Mouse (Mus musculus) hindbrain, embryonic 15.5 days (tissue): ENCODE measurements around the gene Olfr427. TPM values are rescaled to one million over a fixed set of nuclear protein-coding genes. Genes with fewer than 3 reads are reported as not detected.

Experiments
- ATAC-seq: fragments of 200-750 bp; cut with Nextera tagmentation; 2 replicates; pipeline ENCODE4 v1.8.0; 2017; ENCODE audit warnings: low read depth, moderate number of reproducible peaks, moderate TSS enrichment; ENCODE audit not compliant: low FRiP score
- H3K27ac ChIP-seq: fragments of 300-500 bp; sonication (generic); replicated peaks from 2 replicates; pipeline ENCODE4 v1.5.1; 2015; ENCODE audit warnings: mild to moderate bottlenecking, inconsistent platforms
- H3K27me3 ChIP-seq: fragments of 300-500 bp; sonication (generic); 2 replicates; pipeline ENCODE4 v1.6.1; 2015; ENCODE audit warnings: control low read depth, inconsistent platforms
- H3K36me3 ChIP-seq: fragments of 300-500 bp; sonication (generic); 2 replicates; pipeline ENCODE4 v1.6.1; 2015; ENCODE audit warnings: control low read depth, inconsistent platforms
- H3K4me1 ChIP-seq: fragments of 300-500 bp; sonication (generic); replicated peaks from 2 replicates; pipeline ENCODE4 v1.6.1; 2015; ENCODE audit warnings: control low read depth, inconsistent platforms
- H3K4me2 ChIP-seq: fragments of 300-500 bp; sonication (generic); 2 replicates; pipeline ENCODE4 v1.6.1; 2015; ENCODE audit warnings: moderate library complexity, mild to moderate bottlenecking, inconsistent platforms
- H3K4me3 ChIP-seq: fragments of 300-500 bp; sonication (generic); 2 replicates; pipeline ENCODE4 v1.5.1; 2015; ENCODE audit warnings: mild to moderate bottlenecking, inconsistent platforms
- H3K9ac ChIP-seq: fragments of 300-500 bp; sonication (generic); 2 replicates; pipeline ENCODE4 v1.6.1; 2015; ENCODE audit warnings: inconsistent platforms
- H3K9me3 ChIP-seq: fragments of 300-500 bp; sonication (generic); 2 replicates; pipeline ENCODE4 v1.6.1; 2016; ENCODE audit warnings: control low read depth, inconsistent platforms
- WGBS: fragments of 180-500 bp; shearing (Covaris S2); methylation state at CpG from one replicate; pipeline ENCODE4 v1.1.7; 2015; 5-methylcytosine and 5-hydroxymethylcytosine counted together
- polyA plus RNA-seq: library from polyadenylated mRNA; unstranded; fragments of >200 nt; fragmentation: Nextera tagmentation; extraction: Ambion mirVana; gene quantifications from 2 replicates; pipeline ENCODE4 v1.2.1, GENCODE M21; 2015

Gene Olfr427
- polyA plus RNA-seq, 1 experiment from 2014 or later = not detected

DNA sequence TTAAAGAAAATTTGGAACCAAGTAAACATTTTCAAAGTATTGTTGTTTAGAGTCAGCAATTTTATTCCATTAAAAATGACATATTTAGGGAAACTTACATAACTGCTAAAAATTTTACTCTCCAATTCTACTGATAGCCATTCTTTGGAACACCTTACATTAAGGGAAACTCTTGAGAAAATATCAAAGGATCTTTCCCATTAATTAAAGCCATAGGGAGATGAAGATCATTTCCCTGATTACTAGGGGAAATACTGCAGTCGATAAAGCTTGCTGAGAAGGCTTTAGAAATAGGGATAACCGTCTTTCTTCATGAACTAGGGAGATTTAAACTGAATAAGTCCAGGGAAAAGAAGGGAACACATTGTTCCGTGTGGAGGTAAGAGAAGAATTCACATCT is 34.5 kb downstream of the Olfr427 start, which contains the start of gene Olfr424:
Gene Olfr424, plus strand, starts transcription at position 301 of the 400 bp plus-strand sequence.
- no peak within 1 kb of the TSS for H3K9ac ChIP-seq
- no peak within 1 kb of the TSS for H3K27ac ChIP-seq
- no peaks in the 10 kb centered on the region for H3K27me3 ChIP-seq
- H3K9me3 ChIP-seq = no peaks in the 10 kb centered on the region
- ATAC-seq = no peak
- WGBS = 87% methylated on average over 3 of the region's 3 CpGs
- no peaks in the 10 kb centered on the region for H3K4me1 ChIP-seq
- no peak within 1 kb of the TSS for H3K4me3 ChIP-seq
- no peak within 1 kb of the TSS for H3K4me2 ChIP-seq
- H3K36me3 ChIP-seq = no peaks in the 10 kb centered on the region

DNA sequence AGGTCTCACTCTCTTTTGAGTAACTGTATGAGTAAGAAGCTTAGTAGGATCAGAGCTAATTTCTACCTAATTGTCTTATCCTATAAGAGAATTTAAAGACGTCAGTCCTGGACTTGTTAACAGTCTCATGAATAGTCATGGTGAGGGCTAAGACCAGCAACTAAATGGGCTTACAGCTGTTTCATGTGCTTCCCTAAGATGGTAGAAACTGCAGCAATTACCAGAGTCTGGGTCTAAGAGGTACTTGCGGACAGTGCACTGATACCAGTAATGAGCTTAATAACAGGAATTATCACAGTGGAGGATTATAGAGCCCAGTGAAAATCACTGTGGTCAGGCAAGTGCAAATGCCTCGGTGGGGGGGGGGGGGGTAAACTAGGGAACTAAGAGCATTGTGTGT is 35.3 kb downstream of the Olfr427 start:
- ATAC-seq = no peak
- H3K27ac ChIP-seq = no peak overlapping the region
- no peak overlapping the region for H3K4me2 ChIP-seq
- no peaks in the 10 kb centered on the region for H3K4me1 ChIP-seq
- WGBS = 75% methylated on average over 3 of the region's 3 CpGs
- no peaks in the 10 kb centered on the region for H3K9me3 ChIP-seq
- H3K36me3 ChIP-seq = no peaks in the 10 kb centered on the region
- H3K4me3 ChIP-seq = no peak overlapping the region
- no peaks in the 10 kb centered on the region for H3K27me3 ChIP-seq
- H3K9ac ChIP-seq = no peak overlapping the region

DNA sequence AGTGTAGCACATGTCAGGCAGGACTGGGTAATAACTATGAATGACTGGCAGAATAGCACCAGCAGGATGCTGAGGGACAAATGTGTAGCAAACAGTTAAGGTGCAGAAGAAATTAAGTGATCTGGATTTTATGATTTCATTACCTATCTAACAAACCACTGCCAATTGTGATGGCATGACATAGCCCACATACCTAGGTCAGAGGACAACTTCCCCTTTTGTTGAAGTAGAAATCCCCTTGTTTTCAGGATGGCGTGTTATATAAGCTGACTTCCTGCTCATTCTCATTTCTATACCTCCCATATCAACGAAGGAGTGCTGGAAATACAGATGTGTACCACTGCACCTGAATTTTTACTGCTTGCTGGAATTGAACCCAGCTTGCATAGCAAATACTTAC is 44.7 kb downstream of the Olfr427 start:
- H3K4me3 ChIP-seq = no peak overlapping the region
- H3K9me3 ChIP-seq = no peaks in the 10 kb centered on the region
- no peak overlapping the region for H3K27ac ChIP-seq
- WGBS = 83% methylated on average over 2 of the region's 2 CpGs
- H3K9ac ChIP-seq = no peak overlapping the region
- no peaks in the 10 kb centered on the region for H3K36me3 ChIP-seq
- no peak for ATAC-seq
- H3K27me3 ChIP-seq = no peaks in the 10 kb centered on the region
- H3K4me1 ChIP-seq = no peaks in the 10 kb centered on the region
- H3K4me2 ChIP-seq = no peak overlapping the region

DNA sequence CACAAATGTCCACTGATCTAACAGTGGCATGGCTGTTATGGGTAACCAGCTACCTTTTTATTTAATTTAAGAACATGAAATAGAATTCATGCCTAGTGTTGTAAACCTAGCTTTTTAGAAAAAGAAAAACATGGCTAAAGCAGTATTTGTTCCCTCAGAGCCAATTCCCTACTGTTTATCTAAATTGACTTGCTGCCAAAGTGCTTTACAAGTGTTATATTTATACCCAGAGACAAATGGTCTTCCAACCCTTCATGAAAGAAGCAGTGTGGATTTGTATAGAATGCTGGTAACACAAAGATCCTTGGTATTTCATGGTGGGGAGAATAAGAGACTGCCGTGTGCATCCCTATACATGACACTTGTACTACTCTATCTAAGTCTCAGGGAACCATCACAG is 50.0 kb downstream of the Olfr427 start:
- 74% methylated on average over 1 of the region's 1 CpGs for WGBS
- ATAC-seq = no peak
- Histone ChIP-seq H3K27ac (no peak overlapping the region), H3K4me3 (no peak overlapping the region), H3K9me3 (no peaks in the 10 kb centered on the region), H3K9ac (no peak overlapping the region), H3K36me3 (no peaks in the 10 kb centered on the region), H3K27me3 (no peaks in the 10 kb centered on the region), H3K4me1 (no peaks in the 10 kb centered on the region), H3K4me2 (no peak overlapping the region)

DNA sequence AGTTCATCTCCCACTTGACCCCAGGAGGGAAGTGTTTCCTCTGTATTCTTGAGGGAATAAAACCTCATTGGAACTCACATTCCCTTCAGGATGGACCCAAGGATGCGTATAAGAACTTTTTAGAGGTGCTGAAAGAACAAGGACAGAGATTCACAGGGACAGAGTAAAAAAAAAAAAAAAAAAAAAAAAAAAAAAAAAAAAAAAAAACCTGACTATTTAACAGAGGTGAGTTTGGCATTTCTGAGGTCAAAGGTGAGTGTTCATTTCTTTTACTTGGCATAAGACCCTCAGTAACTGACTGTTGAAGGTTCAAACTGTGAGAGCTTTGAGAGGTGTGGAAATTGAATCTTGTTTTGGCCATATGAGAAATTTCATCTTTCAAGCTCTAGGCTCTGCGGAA is 52.6 kb downstream of the Olfr427 start:
- 78% methylated on average over 2 of the region's 2 CpGs for WGBS
- H3K36me3 ChIP-seq = no peaks in the 10 kb centered on the region
- no peak overlapping the region for H3K4me2 ChIP-seq
- H3K9ac ChIP-seq = no peak overlapping the region
- H3K9me3 ChIP-seq = no peaks in the 10 kb centered on the region
- H3K27me3 ChIP-seq = no peaks in the 10 kb centered on the region
- H3K27ac ChIP-seq = no peak overlapping the region
- H3K4me3 ChIP-seq = no peak overlapping the region
- H3K4me1 ChIP-seq = no peaks in the 10 kb centered on the region
- no peak for ATAC-seq

Other genes starting within 250 kb of the Olfr427 start
- gene Ifi211, start 183.8 kb upstream of the Olfr427 start, polyA plus RNA-seq = 0.45 and 2.0 TPM in 2 replicates
- 0.54 and 1.9 TPM in 2 replicates for gene Mndal, start 154.4 kb upstream of the Olfr427 start, polyA plus RNA-seq
- gene Ifi203, start 154.2 kb upstream of the Olfr427 start, polyA plus RNA-seq = 0.79 and 1.0 TPM in 2 replicates
- not detected in 2 replicates for gene Ifi202b, start 114.1 kb upstream of the Olfr427 start, polyA plus RNA-seq
- 0.71 TPM in 1 of 2 replicates, not detected in the other for gene Ifi205, start 65.1 kb upstream of the Olfr427 start, polyA plus RNA-seq
- gene Olfr433, start 56.2 kb upstream of the Olfr427 start, polyA plus RNA-seq = not detected in 2 replicates
- not detected in 2 replicates for gene Olfr432, start 47.7 kb upstream of the Olfr427 start, polyA plus RNA-seq
- gene Olfr430, start 30.3 kb upstream of the Olfr427 start, polyA plus RNA-seq = not detected in 2 replicates
- gene Olfr429, start 12.6 kb upstream of the Olfr427 start, polyA plus RNA-seq = not detected in 2 replicates
- not detected in 2 replicates for gene Olfr231, start 24.3 kb downstream of the Olfr427 start, polyA plus RNA-seq
- gene Olfr424, start 34.6 kb downstream of the Olfr427 start, polyA plus RNA-seq = not detected in 2 replicates
- gene Olfr420, start 58.7 kb downstream of the Olfr427 start, polyA plus RNA-seq = not detected in 2 replicates
- 0.12 and 0.18 TPM in 2 replicates for gene Spta1, start 75.9 kb downstream of the Olfr427 start, polyA plus RNA-seq
- not detected in 2 replicates for gene Olfr419, start 155.2 kb downstream of the Olfr427 start, polyA plus RNA-seq
- not detected in 2 replicates for gene Mptx1, start 233.6 kb downstream of the Olfr427 start, polyA plus RNA-seq